Mouse (Mus musculus): ENCODE data around the gene Xrn2. TPM values are rescaled to one million over a fixed set of nuclear protein-coding genes. Genes with fewer than 3 reads are reported as not detected.
"Not testable (repeated sequence)": the region's sequence is repeated elsewhere in the genome, so short reads cannot be mapped to it uniquely, and the experiment has no call there.

The Xrn2 gene
- polyA plus RNA-seq (2012; rRNA removed) = 31.3 and 35.8 TPM in 2 replicates

GRCm38 (mm10) chr2:147012623-147013184 lies at the start of gene Xrn2:
Xrn2 (plus strand) TSS chr2:147012996.
- peak; percentile 92 to 98 for DNase-seq (ENCODE audit: extremely low spot score in 1 of 2, low spot score in 1 of 2)

- no peak for DNase-seq (ENCODE audit: extremely low spot score in 1 of 2, low spot score in 1 of 2)
These were observed 37.8 kb upstream of the Xrn2 start for GRCm38 (mm10) chr2:146975024-146975423.

DNA sequence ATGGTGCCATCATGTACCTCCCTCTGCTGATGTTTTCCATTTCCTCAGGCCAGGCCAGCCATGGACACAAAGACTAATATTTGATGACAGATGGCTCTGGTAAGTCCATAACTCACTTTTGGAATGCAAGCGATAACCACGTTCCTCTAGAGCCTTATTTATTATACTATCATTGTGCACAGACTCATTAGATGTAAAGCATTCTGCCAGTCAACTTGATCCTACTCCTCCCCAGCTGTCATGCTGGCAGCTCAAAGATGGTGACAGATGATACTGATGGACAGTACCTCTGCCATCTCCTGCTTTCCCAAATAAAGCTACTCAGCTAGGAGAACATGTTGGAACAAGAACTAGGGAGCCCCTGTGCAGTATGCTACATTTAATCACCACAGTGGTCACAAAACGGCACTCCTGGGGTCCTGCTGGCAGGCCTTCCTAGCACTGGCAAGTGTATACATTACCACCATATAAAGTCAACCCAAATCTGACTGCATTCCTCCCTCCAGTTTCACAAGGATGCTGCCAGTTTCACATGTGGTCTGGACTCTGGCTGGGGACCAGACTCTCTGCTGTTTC lies 37.3 kb upstream of the Xrn2 start:
- no peak for DNase-seq (ENCODE audit: extremely low spot score in 1 of 2, low spot score in 1 of 2)

- no peak for DNase-seq (ENCODE audit: extremely low spot score in 1 of 2, low spot score in 1 of 2)
These were observed 30.0 kb upstream of the Xrn2 start for GRCm38 (mm10) chr2:146982786-146983185.

DNA sequence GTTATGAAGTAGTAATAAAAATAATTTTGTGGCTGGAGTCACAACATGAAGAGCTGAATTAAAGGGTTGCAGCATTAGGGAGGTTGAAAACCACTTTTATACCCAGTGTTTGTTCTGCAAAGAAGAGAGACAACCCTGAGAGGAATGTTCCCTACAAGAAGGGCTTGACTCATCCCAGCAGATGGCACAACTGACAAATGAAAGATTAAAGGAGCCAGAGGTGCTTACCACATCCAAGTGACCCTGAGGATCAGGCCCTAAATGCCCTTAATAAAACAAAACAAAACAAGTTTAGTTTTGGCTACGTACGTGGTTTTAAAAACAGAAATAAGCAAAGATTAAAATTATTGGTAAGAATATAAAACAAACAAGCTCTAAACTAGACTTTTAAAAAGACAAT lies 28.0 kb upstream of the Xrn2 start:
- DNase-seq (ENCODE audit: extremely low spot score in 1 of 2, low spot score in 1 of 2) = no peak

GRCm38 (mm10) chr2:146985807-146986206 lies 27.0 kb upstream of the Xrn2 start:
- DNase-seq (ENCODE audit: extremely low spot score in 1 of 2, low spot score in 1 of 2) = no peak

DNA sequence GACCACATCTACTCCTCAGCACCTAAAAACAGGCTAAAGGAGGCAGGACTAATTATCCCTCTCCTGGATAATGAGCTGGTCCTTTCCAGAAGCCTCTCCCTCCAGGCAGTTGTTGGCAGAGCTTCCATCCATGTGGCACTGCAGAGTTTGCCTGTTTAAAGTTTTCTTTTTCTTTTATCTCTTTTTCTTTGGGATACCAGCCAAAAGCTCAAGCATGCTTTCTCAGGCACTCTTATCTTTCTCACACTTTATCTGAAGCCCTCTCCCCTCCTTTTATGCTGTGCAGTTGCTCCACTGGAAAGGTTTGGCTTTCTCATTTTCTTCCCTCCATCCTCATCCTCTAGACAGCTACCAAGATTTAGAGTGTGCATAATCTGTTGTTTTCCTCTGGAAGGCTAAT lies 26.4 kb upstream of the Xrn2 start:
- no peak for DNase-seq (ENCODE audit: extremely low spot score in 1 of 2, low spot score in 1 of 2)

GRCm38 (mm10) chr2:147007265-147007664 lies 5.5 kb upstream of the Xrn2 start:
- no peak for DNase-seq (ENCODE audit: extremely low spot score in 1 of 2, low spot score in 1 of 2)

- no peak for DNase-seq (ENCODE audit: extremely low spot score in 1 of 2, low spot score in 1 of 2)
These were observed 3.7 kb upstream of the Xrn2 start for GRCm38 (mm10) chr2:147009084-147009483.

GRCm38 (mm10) chr2:147010141-147010540 lies 2.7 kb upstream of the Xrn2 start:
- DNase-seq (ENCODE audit: extremely low spot score in 1 of 2, low spot score in 1 of 2) = no peak

- no peak for DNase-seq (ENCODE audit: extremely low spot score in 1 of 2, low spot score in 1 of 2)
These were observed 1.8 kb upstream of the Xrn2 start for GRCm38 (mm10) chr2:147010952-147011351.

GRCm38 (mm10) chr2:147011474-147012140 lies 1.2 kb upstream of the Xrn2 start:
- DNase-seq (ENCODE audit: extremely low spot score in 1 of 2, low spot score in 1 of 2) = no peak

DNA sequence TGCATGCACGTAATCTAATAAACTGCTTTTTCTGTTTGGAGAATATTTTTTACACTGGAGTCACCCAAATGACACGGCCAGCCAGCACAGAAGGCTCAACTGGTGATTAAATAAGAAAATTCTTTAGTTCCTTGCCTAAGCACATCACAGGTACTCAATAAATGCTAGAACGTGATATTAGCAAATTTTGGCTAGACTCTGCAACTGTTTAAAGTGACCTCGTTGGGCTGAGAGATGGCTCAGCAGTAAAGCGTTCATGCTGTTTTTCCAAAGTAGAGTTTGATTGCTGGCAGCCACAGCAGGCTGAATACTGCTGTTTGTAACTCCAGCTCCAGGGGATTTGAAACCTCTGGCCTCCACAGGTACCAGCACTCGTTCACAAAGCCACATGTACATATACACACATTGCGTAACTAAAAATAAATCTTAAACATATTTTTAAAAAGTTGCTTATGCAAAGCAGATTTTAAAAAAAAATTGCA lies 614 bp upstream of the Xrn2 start:
- no peak for DNase-seq (ENCODE audit: extremely low spot score in 1 of 2, low spot score in 1 of 2)

- peak; percentile 14 to 60 for DNase-seq (ENCODE audit: extremely low spot score in 1 of 2, low spot score in 1 of 2)
These were observed 586 bp downstream of the Xrn2 start for GRCm38 (mm10) chr2:147013194-147013969.

- DNase-seq (ENCODE audit: extremely low spot score in 1 of 2, low spot score in 1 of 2) = no peak
These were observed 1.5 kb downstream of the Xrn2 start for GRCm38 (mm10) chr2:147014101-147014886.

DNA sequence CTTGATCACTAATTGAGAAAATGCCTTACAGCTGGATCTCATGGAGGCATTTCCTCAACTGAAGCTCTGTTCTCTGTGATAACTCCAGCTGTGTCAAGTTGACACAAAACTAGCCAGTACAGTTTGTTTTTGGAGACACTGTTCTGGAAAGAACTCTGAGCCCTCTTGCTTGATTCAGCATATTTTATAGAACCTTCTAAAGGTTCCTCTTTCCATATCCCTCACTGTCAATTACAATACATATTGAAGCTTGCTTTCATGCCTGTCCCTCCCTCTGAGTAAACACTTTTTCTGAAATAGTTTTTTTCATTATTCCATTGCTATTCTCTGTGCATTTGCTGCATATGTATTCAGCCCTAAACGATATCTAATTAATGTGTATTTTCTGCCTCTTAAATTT lies 9.2 kb downstream of the Xrn2 start:
- not testable (repeated sequence) for DNase-seq (ENCODE audit: extremely low spot score in 1 of 2, low spot score in 1 of 2)

DNA sequence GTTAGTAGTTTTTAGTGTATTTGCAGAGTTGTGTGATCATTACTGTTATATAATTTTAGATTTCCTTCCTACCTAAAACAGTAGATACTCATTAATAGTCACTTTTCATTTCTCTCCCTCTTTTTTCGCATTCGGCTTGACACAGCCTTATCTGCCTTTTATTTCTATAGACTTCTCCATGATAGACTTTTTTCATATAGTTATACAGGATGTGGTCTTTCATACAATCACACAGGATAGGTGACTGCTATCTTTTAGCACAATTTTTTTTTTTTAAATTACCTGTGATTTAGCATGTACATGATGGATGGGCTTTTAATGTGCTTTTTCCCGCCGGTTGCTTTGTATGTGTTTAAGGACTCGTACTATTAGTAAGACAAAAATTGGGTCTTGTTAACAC lies 10.3 kb downstream of the Xrn2 start:
- no peak for DNase-seq (ENCODE audit: extremely low spot score in 1 of 2, low spot score in 1 of 2)

GRCm38 (mm10) chr2:147023560-147023959 lies 10.8 kb downstream of the Xrn2 start:
- DNase-seq (ENCODE audit: extremely low spot score in 1 of 2, low spot score in 1 of 2) = no peak

DNA sequence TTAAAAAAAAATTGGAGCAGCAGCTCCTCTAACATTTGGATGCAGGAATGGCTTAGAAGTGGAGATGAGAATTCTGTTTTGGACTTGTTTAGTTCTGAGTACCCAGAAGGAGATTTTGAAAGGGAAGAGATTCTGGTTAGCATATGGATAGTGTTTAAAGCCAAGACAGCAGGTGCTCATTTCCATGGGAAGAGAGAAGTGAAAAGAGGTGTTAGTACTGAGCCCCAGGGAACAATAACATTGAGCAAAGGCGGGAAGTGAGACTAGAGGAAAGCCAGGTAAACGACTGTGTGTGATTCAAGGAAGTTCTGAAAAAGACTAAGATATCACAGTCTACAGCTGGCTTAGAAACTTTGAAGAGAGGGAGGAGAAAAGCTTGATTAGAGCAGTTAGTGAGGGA lies 20.3 kb downstream of the Xrn2 start:
- DNase-seq (ENCODE audit: extremely low spot score in 1 of 2, low spot score in 1 of 2) = no peak

- no peak for DNase-seq (ENCODE audit: extremely low spot score in 1 of 2, low spot score in 1 of 2)
These were observed 23.1 kb downstream of the Xrn2 start for GRCm38 (mm10) chr2:147035864-147036263.

DNA sequence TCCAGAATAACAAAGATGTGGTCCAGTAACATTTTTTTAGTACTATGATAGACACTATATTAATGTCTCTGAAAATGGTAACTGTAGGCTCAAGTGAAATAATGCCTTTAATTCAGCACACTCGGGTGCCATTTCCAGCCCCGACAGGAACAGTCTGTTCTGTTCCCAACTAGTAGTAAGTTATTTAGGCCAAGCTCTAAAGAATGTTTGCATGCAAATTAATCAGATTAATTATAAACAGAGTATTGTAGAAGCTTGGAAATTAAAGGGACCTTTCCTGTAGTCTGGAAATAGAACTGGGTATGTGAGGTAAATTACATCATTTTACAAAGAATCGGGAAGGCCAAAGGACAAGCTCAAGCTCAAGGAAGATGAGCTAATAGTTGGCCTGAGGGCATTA lies 34.3 kb downstream of the Xrn2 start:
- no peak for DNase-seq (ENCODE audit: extremely low spot score in 1 of 2, low spot score in 1 of 2)
